Mouse (Mus musculus) left cerebral cortex, postnatal 25 days (tissue): ENCODE data around the gene Galp. TPM values are rescaled to one million over a fixed set of nuclear protein-coding genes. Genes with fewer than 3 reads are reported as not detected.

Source experiments
- DNase-seq, 2 experiments: peaks; one replicate each; pipeline ENCODE4 v3.0.0; 2022; ENCODE audit warnings: low spot score in 2 of 2, mixed read lengths in 1 of 2
- intact Hi-C: fragments of 180-260 bp; cut with DNase I; formaldehyde crosslinking; loops from one replicate; pipeline ENCODE4 v1.15.1; 2025
- total RNA-seq, 2 experiments: library from RNA; stranded (reverse); gene quantifications; 2 replicates each; pipeline ENCODE4 v1.2.3; 2021

Galp gene
- not detected for total RNA-seq

DNA sequence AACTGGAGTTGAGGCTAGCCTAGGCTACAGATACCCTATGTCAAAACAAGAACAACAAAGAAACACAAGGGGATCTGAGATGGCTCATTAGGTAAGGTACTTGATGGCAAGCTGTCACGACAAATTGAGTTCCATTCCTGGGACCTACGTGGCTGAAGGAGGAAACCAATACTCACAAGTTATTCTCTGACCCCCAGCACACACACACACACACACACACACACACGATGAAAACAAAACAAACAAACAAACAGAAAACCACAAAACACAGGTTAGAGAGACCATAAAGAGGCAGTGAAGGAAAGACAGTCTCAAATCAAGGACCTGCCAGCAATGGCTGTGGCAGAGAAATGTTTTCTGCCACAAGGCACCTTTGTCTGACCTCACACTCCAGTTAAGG is at the start of gene Galp:
Gene Galp, plus strand, starts transcription at position 301 of the 400 bp plus-strand sequence.
- intact Hi-C loops, result no loop called here

DNA sequence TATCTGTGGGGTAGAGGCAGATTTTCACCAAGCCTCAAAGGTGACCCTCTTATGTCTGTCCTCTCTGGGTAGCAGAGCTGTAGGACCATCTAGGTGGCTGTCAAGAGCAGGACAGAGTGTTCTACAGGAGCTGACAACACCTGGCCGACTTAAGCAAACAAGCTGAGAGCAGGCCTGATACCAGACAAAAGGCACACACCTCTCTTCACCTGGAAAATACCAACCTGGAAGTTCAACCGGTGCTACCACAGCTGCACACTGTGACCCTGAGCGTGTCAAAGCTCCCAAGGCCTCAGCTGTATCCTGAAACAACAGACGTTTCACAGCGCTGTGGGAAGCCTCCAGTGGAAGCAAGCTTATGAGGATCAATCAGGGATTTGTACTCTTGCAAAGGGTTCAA is 49.2 kb upstream of the Galp start:
- DNase-seq, result no peak
- intact Hi-C loops, result no loop called here

More for the DNA sequence above, at the start of gene Galp:
- no peak for DNase-seq

DNA sequence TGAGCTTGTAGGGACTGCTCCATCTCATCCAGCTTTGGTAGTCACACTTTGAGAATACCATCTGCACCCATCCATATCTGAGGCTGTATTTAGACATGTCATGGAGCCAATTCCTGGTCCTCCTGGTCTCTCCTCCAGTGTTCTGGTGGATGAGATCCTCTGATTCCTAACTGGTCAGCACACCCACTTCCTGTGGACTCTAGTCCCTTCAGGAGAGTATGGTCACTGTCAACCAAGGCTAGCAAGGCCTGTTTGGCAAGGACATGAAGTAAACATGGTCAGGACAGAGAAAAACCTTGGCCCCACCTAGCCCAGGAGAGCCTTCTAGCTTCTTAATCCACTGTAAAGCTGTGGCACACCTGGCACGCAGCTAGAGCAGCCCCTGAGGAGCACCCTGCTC is 45.6 kb upstream of the Galp start:
- no peak for DNase-seq
- intact Hi-C loops, result no loop called here

DNA sequence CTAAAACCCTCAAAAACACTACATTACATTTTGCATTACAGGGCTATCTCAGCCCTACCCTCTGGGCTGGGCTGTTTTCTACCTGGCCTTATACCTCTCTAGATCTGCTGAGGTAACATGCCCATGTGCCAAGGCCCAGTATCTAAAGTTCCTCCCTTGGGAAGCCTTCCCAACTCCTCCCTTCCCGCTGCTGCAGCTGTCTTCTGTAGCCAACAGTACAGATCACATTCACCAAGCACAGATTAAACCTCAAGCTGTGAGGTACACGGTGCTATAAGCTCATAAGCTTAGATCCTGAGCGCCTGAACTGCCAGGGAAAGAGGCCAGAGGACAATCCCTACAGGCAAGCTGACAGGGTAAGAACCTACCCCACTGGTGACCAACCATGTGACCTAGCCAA is 44.9 kb upstream of the Galp start:
- intact Hi-C loops, result no loop called here
- DNase-seq, result no peak

DNA sequence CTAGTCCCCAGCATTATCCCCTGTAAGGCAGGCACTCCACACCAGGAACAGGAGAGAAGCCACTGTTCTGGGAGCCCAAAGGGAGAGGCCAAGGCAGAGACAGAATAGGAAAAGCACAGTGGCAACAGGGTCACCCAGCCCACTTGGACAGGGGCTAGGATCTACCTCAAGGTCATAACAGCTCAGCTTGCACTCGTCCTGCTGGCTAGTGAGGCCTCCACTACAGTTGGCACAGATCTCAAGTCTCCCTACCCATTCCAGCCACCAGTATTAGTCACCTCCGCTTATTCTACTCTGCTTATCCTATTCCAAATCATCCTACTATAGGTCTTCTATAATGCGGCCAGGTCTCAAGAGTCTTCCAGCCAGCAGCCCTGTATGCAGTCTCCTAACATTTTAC is 43.8 kb upstream of the Galp start:
- intact Hi-C loops, result no loop called here
- no peak for DNase-seq

DNA sequence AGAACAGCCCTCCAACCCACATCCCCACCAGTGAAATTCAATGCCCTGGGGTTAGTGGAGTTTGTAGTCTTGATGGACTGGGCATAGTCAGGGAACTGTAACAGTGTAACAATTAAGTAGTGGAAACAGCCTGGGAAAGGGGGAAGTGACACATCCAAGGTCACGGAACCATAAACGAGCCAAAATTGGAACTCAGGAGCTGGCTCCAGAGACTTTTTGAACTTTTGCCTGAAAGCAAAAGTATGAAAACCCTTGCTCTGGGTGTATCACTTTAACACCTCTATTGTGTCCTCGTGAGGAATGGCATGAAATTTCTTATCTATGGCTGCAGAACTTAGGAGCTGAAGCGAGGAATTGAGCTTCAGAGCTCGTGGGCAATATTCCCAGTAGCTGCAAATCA is 42.7 kb upstream of the Galp start:
- intact Hi-C loops, result no loop called here
- no peak for DNase-seq

DNA sequence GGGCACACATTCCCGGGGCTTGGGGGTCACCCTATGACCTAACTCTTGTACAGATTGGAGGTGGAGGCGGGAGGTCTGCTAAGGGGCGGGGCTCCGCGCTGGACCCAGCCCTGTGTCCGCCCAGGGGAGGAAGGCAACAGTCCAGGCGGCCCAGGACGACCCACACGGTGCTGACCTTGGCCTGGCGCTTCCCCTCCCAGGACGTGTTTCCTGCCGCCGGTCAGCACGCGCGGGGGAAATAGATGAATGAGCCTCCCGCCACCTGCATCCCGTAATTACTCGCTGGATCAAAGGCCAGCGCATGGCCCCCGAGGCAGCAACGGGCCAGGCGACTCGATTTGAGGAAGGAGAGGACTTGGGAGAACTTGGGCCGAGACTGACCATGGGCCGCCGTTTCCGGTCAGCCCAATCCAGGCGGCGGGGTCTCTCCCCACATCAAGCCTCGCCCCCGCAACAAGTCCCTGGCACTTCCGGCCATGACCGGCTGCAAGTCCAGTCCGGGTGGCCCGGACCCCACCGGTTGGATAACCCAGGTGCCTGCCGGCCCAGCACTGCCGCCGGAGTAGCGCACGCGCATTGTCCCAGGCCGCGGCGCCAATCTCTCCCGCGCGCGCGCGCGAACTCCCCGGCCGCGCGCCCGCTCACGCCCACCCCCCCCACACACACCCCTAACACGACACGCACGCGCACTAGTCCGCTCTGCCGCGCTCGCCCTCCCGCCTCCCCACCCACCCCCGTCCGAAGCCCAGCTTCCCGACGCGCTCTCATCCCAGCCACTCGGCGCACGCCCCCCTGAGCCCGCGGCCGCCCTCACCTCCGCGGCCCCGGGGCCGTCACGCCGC is 41.6 kb upstream of the Galp start:
- intact Hi-C loops, result loop anchor here (1.0 kb wide), 1 partner anchor 17 kb away; the partner anchor contains the start of gene Zfp444
- DNase-seq, result peak; percentile 75 to 83

DNA sequence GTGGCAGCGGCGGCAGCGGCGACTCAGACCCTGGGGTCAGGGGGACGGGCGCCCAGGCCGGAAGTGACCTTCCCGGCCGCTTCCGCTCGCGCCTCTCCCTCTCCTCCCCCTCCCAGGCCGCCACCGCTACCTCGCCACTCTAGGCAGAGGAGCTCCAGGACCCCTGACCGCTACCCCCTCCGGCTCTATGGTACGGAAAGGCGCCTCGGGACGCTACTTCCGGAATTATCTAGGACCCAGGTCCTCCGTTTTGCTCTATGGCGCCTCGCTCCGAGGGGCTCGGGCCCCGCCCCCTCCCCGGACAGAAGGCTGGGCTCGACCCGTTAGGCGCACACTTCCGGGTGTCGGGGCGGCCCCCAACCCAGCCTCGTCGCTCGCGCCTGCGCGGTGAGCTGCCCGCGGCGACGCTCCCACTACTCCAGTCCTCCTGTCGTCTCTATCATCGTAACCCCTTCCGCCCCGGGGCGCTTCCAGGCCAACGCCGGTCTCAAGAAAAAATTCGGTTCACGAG is 40.9 kb upstream of the Galp start, which contains the start of gene Zfp787:
Gene Zfp787, minus strand, starts transcription at position 97 of the 511 bp plus-strand sequence.
- intact Hi-C loops, result loop anchor here (1.0 kb wide), 1 partner anchor 16 kb away; the partner anchor contains the start of gene Zfp444
- DNase-seq, result peak; percentile 97 to 98

DNA sequence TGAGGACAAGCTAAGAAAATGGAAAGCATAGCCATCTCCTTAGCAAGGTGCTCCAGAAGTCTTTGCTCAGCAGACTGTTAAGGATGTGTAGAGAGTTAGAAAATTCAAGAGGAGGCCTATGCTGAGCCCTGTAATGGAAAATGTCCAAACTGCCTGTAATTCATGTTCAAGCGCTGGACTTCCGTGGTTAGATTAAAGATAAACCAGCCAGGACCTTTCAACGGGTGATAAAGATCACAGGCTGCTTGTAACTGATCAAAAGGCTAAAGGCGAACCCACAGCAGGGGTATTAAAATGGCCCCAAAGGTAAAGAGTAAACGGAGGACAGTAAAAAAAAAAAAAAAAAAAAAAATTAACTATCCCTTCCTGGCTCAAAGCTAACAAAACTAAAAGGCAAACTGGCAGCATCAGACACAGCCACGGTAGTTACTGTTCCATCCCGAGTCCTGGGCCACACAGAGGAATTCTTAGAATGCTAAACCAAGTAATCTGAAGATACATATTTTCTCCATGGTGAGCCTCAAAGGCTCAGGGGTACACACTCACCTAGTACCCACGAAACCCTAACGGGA is 39.9 kb upstream of the Galp start:
- no peak for DNase-seq

DNA sequence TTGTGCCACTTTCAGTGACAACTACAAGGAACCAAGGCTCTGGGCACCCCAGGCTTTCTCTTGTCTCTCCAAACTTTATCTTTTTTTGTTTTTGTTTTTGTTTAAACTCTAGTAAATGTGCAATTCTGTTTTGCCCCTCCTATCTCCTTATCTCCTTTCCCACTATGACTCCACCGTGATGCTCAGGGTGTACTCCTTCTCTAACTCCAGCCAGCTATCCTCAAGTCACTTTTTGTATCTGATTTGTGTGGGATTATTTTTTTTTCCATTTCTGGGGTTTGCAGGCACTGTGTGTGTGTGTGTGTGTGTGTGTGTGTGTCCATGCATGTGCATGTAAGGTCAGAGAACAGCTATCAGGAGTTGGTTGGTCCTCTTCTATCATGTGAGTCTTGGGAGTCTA is 39.4 kb upstream of the Galp start:
- no peak for DNase-seq
- intact Hi-C loops, result no loop called here

More for the DNA sequence above, 39.9 kb upstream of the Galp start:
- intact Hi-C loops, result no loop called here

DNA sequence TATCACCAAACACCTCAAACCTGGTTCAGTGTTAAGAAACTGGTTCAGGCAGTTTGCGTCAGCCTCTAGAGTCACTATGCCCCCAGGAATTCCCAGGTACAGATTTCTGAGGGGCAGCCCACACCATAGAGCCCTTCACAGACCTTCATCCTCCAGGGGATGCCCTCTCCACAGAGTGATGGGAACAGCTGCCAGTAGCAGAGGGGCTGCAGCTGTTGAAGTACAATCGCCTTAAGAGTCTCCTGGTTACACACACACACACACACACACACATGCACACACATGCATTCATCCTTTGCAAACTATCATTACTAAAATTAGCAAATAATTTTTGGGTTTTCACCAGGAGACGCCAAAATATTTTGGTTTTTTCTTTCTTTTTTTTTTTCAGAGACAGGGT is 37.3 kb upstream of the Galp start:
- DNase-seq, result no peak
- intact Hi-C loops, result no loop called here

DNA sequence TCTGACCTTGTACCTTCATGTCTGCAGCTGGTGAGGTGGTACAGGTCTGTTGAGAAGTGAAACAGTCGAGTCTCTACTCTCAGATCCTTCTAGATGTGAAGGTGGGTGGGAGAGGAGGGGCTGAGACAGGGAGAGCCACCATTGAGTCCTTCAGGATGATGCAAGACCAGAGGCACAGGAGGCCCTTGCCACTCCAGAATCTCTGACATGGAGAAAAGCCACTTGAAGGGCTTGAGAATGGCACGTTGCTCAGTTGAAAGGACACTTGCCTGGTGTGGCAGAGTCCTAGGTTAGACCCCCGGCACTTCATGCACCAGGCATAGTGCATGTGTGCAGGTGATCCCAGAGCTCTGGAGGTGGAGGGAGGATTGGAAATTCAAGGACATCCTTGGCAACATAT is 35.3 kb upstream of the Galp start:
- no peak for DNase-seq
- intact Hi-C loops, result no loop called here

DNA sequence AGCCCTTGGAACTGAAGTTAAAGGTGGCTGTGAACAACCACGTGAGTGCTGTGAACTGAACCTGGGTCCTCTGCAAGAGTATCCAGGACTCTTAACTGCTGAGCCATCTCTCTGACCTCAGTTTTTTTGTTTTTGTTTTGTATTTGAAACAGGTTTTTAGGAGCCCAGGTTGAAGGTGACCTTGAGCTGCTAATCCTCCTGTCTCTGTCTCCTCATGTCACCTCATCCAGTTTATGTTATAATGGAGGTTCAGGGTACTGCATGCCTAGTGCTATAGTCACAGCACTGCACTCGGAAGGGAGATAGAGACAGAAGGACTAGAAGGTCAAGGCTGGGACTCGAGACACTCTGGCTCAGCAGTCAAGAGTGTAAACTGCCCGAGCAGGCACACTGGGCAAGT is 34.7 kb upstream of the Galp start:
- intact Hi-C loops, result no loop called here
- DNase-seq, result no peak

DNA sequence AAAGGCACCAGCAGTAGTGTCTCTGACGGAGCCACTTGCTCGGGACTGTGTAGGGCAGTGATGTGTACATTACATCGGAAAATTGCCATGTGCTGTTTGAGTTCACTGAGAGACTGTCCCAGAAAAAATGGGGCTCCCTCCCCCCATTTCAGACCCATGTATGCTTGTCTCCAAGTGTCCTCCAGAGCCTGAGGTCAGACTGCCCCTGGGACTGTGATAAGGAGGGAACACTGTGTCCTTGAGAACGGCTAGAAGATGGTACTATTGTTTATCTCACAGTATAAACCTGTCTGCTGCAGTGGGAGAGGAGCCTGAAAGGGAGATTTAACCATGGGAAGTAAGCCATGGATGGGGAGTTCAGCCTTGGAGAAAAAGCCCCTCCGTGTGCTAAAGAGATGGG is 32.2 kb upstream of the Galp start:
- intact Hi-C loops, result no loop called here
- no peak for DNase-seq

DNA sequence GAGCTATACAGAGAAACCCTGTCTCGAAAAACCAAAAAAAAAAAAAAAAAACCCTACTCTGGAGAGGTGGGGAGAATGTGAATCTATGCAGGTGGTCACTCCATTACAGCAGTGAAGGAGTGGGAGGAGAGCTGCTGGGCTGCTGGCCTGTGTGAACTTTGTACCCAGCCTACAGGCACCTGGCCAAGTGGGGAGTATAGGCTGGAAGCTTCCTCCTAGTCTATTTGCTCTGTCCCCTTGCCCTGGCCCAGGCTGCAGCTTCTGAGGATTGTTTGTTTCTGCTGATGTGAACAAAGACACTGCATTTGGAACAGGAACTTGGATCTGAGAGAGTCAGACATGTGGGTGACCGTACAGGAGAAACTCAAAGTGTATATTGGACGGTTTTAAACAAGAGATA is 27.5 kb upstream of the Galp start:
- DNase-seq, result peak in 1 of 2 experiments; percentile 39

DNA sequence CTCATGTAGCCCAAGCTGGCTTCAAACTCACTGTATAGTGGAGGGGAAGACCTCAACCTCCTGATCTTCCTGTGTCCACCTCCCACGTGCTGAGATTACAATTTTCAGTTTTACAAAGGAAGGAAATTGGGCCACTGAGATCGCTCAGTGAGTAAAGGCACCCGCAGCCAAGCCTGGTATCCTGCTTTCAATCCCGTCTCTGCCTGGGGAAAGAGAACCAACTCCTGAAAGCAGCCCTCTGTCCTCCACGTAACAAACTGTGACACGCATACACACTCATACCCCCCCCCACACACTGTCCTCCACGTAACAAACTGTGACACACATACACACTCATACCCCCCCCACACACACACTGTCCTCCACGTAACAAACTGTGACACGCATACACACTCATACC is 26.5 kb upstream of the Galp start:
- intact Hi-C loops, result loop anchor here (5.0 to 10.0 kb wide), 2 partner anchors 112 to 1086 kb away; partner anchors contain the start of gene Epn1
- DNase-seq, result no peak

More for the DNA sequence above, 27.5 kb upstream of the Galp start:
- intact Hi-C loops, result no loop called here

DNA sequence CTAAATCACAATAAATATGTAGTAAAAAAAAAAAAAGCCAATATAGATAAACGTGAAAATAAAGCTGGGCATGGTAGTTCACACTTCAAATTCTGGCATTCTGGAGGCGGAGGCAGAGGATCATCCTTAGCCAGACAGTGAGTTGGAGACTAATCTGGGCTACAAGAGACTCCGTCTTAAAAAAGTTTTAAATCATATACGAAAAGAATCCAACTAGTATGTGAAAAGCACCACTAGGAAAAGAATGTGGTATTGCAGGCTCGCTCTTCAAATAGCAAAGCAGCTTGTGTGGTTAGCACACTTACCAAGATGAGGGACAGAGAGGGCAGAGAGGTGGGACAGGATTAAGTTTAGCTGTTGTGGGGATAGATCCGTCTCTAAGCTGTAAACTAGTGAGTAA is 26.0 kb upstream of the Galp start:
- DNase-seq, result peak in 1 of 2 experiments; percentile 77

DNA sequence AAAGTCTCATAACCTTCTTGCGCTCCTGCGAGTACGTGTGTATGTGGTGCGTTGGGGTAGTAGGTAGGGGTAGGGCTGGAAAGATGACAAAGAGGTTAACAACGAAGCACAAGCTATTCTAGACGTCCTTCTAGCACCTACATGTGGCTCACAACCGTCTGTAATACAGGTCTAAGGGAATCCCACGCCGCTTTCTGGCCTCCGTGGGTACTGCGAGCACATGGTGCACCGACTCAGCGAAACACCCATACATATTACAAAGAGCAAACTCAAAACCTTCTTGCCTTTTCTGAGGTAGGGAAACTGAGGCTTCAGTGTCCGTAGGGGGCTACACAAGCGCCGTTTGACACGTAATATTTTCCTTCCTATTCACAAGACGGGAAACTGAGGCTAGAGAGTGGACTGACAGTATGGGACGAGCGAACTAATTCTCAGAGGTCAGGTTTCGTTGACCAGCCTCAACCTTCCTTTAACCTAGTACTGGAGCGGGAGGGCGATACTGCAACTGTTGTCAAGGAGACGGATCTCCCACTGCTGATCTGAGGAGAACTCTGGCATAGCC is 25.4 kb upstream of the Galp start:
- peak; percentile 52 to 76 for DNase-seq
- intact Hi-C loops, result loop anchor here (1.0 to 10.0 kb wide), 4 partner anchors 16 to 1087 kb away; partner anchors contain the start of genes Epn1 and Zfp787

More for the DNA sequence above, 26.0 kb upstream of the Galp start:
- intact Hi-C loops, result loop anchor here (5.0 to 10.0 kb wide), 2 partner anchors 111 to 1086 kb away; partner anchors contain the start of gene Epn1

DNA sequence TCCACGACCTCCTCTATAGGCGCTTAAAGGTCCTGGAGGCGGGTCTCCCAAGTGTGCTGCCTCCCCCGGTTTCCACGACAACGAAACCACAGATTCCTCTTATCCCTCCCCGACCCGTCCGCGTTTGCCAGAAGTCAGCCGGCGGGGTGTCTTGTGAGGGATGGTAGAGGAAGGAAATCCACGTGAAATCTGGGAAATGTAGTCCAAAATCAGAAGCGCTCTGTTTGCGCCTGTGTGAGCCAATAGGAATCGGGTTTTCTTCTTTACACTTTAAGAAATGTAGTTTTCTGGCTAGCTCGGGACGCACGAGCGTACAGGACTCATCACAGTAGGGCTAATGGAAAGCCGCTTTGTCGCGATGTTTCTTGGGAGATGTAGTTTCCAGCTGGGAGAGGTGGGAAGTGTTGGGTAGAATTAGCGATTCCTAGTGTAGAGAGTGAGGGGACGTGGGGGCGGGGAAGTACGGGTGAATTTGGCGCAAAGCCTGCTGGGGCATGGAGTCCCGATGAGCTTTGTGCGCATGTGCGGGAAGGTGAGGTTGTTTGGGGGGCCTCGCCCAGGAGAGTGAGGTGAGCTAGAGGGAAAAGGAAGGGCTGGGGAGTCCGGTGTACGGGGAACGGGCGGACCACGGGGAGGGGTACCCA is 24.8 kb upstream of the Galp start, which contains the start of gene Zfp444:
Gene Zfp444, plus strand, starts transcription at position 221 of the 644 bp plus-strand sequence.
- intact Hi-C loops, result loop anchor here (1.0 to 10.0 kb wide), 4 partner anchors 17 to 1087 kb away; partner anchors contain the start of genes Epn1 and Zfp787
- DNase-seq, result peak; percentile 99 to 100
